Mouse (Mus musculus): Measurements from ENCODE around the gene Grn.

Grn gene

DNA sequence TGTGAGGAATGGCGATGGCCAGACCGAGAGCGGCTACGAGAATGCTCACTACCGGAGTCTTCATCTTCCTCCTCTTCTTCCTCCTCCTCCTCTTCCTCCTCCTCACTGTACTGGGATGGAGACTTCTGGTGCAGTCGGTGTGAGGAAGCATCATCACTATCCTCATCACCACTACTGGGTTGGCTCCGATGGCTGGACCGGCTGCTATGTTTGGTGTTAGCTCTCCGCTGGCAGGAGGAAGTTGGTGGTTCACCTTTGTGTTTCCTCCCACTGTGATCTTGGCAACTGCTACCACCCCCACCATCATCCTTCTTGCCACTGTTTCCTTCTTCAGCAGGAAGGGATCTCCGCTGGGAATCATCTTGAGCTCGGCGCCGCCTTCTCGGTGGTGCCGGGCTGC lies 50.0 kb downstream of the Grn start:
- DNase-seq (ENCODE audit: low spot score): no peak

DNA sequence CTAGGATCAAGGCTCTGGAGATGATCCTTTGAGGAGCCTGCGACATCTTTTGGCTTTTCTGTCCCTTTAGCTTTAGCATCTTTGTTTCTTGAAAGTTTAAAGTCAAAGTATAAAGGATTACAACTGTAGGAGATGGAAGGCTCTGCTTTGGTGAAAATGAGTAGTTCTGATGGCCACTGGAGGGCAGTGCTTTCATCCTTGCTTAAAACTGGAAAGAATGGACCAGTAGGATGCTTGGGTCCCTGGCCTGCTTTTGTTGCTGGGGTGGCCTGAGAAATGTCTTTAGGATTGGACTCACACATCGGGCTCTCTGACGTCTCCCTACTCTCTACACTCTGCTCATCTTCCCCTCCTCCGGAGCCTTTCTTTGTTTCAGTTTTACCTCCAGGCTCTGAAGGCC lies 50.8 kb downstream of the Grn start:
- no peak for DNase-seq (ENCODE audit: low spot score)

DNA sequence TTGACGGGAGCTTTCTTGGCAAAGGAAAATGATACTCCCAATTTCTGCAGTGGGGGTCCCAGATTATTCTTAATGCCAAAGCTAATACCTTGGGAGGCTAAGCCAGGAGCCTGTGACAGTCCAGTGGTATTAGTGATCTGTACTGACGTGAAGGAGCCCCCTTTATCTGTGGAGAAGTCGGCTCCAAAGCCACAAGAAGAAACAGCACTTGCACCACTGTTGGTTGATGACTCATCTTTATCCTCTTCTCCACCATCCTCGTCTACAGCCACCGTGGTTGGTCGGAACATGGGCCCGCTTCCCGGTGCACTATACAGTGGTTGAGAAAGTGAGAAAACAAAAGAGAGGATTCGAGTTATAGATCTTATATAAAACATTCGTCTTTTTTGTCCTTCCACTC lies 51.7 kb downstream of the Grn start:
- DNase-seq (ENCODE audit: low spot score): no peak
